25 mouse cellular contexts compared by ENCODE assay signal in the genomic region with DNA sequence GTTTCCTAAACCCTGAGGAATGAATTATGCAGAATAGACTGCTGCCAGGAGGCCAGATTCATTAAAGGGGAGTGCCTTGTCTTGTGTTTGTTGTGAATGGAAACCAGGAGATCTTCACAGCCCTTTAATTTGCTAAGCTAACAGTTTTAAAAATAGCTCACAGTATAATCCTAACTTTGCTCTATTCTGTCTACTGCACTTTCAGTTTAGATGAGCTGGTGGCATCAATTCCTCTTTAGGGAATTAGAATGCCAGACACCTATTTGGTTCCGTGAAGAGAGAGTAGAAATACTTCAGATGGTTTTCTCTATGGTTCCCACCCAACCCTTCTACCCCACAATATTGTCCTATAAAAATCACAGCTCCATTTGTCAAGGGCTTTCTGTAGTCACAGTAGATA.
DNase-seq lines count a peak whose midpoint lies in the region; ATAC-seq and TF ChIP-seq lines count a peak whose summit lies in the region.
"Had no signal": no experiment of that assay in that cellular context is flagged by ENCODE, and none has a peak within 500 bp of the region (broad histone marks: within the 10 kb centered on the region; RNA-seq: fewer than 3 reads in every experiment).

No protein-coding gene starts in this region.

- 85% methylated on average over 1 of the region's 1 CpGs for WGBS in lung, postnatal 0 days

- intact Hi-C loops in gastrocnemius, adult 2 months (cut with DNase I): no loop called here
- intact Hi-C loops in gastrocnemius, postnatal 36 days (cut with DNase I): no loop called here

- TF ChIP-seq EP300 in lung, postnatal 0 days (IDR thresholded peaks at IDR 0.05): no peak
- 0 out of 2 replicates have a peak, but pooled peaks have one; percentile 13 for TF ChIP-seq EP300 in CH12.LX (IDR thresholded peaks at IDR 0.05; ENCODE audit: low read length)

- no peak for TF ChIP-seq CTCF in gastrocnemius, adult 2 months (IDR thresholded peaks at IDR 0.05)
- TF ChIP-seq CTCF in lung, postnatal 0 days (IDR thresholded peaks at IDR 0.05): no peak
- TF ChIP-seq CTCF in CH12.LX (conservative IDR thresholded peaks at IDR 0.05 in 1 of 2, IDR thresholded peaks at IDR 0.05 in 1 of 2; ENCODE audit: low read depth in 2 of 2, low read length in 2 of 2): no peak

- H3K9ac ChIP-seq in lung, postnatal 0 days (replicated peaks; ENCODE audit: low read depth): no peak overlapping the region
- peak overlapping the region; percentile 60 for H3K9ac ChIP-seq in CH12.LX (ENCODE audit: insufficient read depth, low read depth)
- H3K9ac ChIP-seq: embryonic facial prominence, embryonic 13.5 days; embryonic facial prominence, embryonic 15.5 days; forebrain, embryonic 12.5 days had no signal

- TF ChIP-seq RAD21 in CH12.LX (IDR thresholded peaks at IDR 0.05; ENCODE audit: low read depth, low read length): no peak

- ATAC-seq in lung, postnatal 0 days: no peak
- ATAC-seq: CD4-positive, CD25-positive, alpha-beta regulatory T cell, adult 4 months; forebrain, embryonic 14.5 days; forebrain, embryonic 16.5 days had no signal

- no peaks in the 10 kb centered on the region for H3K27me3 ChIP-seq in lung, postnatal 0 days (replicated peaks; ENCODE audit: insufficient read depth, low read length)
- no peaks in the 10 kb centered on the region for H3K27me3 ChIP-seq in CH12.LX (replicated peaks)
- H3K27me3 ChIP-seq: embryonic facial prominence, embryonic 13.5 days; embryonic facial prominence, embryonic 15.5 days; forebrain, embryonic 12.5 days had no signal

- peaks cover 21% of the 10 kb centered on the region for H3K79me2 ChIP-seq in CH12.LX (replicated peaks; ENCODE audit: control insufficient read depth, extremely low read depth, insufficient read depth, poor library complexity, severe bottlenecking)

- no peaks in the 10 kb centered on the region for H3K9me3 ChIP-seq in lung, postnatal 0 days (ENCODE audit: low read length)
- H3K9me3 ChIP-seq in CH12.LX (replicated peaks; ENCODE audit: low read length): no peaks in the 10 kb centered on the region
- H3K9me3 ChIP-seq: embryonic facial prominence, embryonic 13.5 days; embryonic facial prominence, embryonic 15.5 days; forebrain, embryonic 10.5 days; forebrain, embryonic 12.5 days had no signal

- no peak for TF ChIP-seq POLR2A in CH12.LX (IDR thresholded peaks at IDR 0.05; ENCODE audit: low read depth, low read length)

- H3K4me3 ChIP-seq in gastrocnemius, adult 2 months: peak overlapping the region; percentile 53; the same call in 1 of the 2 replicates
- H3K4me3 ChIP-seq in lung, postnatal 0 days (ENCODE audit: low read depth, low read length): no peak overlapping the region
- H3K4me3 ChIP-seq in CH12.LX (replicated peaks in 1 of 3; ENCODE audit: low read depth in 2 of 3, low read length in 2 of 3, poor library complexity in 1 of 3): no peak overlapping the region
- H3K4me3 ChIP-seq: embryonic facial prominence, embryonic 13.5 days; embryonic facial prominence, embryonic 15.5 days; erythroblast, embryonic 14.5 days; forebrain, embryonic 10.5 days; forebrain, embryonic 12.5 days had no signal

- in situ Hi-C loops in CH12.LX (cut with MboI; ENCODE audit: low pct_ligation_motif_present, low pct_unique_long_range_greater_than_20kb, low sequenced_read_pairs): loop anchor here (25.0 kb wide), 1 partner anchor 148 kb away; no protein-coding TSS in a partner anchor

- peak overlapping the region; percentile 73 for H3K27ac ChIP-seq in gastrocnemius, adult 2 months
- H3K27ac ChIP-seq in lung, postnatal 0 days (ENCODE audit: low read length): no peak overlapping the region
- no peak overlapping the region for H3K27ac ChIP-seq in CH12.LX (ENCODE audit: insufficient read depth, low read depth)
- H3K27ac ChIP-seq: embryonic facial prominence, embryonic 13.5 days; forebrain, embryonic 10.5 days; forebrain, embryonic 12.5 days had no signal

- peaks cover 4% of the 10 kb centered on the region; the same call in 1 of the 2 replicates for H3K4me1 ChIP-seq in lung, postnatal 0 days (ENCODE audit: insufficient read depth, low read depth, low read length)
- H3K4me1 ChIP-seq in CH12.LX (ENCODE audit: control insufficient read depth in 1 of 2, insufficient read depth in 2 of 2): peaks cover 16 to 69% of the 10 kb centered on the region in 2 experiments

- H3K36me3 ChIP-seq in lung, postnatal 0 days (ENCODE audit: insufficient read depth, low read length): no peaks in the 10 kb centered on the region
- H3K36me3 ChIP-seq in CH12.LX (replicated peaks in 1 of 2; ENCODE audit: control insufficient read depth in 1 of 2, insufficient read depth in 1 of 2, low read length in 1 of 2): peaks cover 0 to 5% of the 10 kb centered on the region in 2 experiments
- H3K36me3 ChIP-seq: embryonic facial prominence, embryonic 13.5 days; embryonic facial prominence, embryonic 15.5 days; forebrain, embryonic 10.5 days; forebrain, embryonic 12.5 days had no signal

- dilution Hi-C loops in CH12.LX (cut with MboI; ENCODE audit: extremely low pct_ligation_motif_present, extremely low pct_unique_long_range_greater_than_20kb, low sequenced_read_pairs): no loop called here

- DNase-seq in gastrocnemius, adult 2 months: no peak
- no peak for DNase-seq in gastrocnemius, postnatal 36 days
- DNase-seq in lung, postnatal 0 days (ENCODE audit: low spot score): peak; percentile 16
- DNase-seq in lung, adult 18-20 months: no peak
- no peak for DNase-seq in CH12.LX (ENCODE audit: extremely low read depth)
- no peak for DNase-seq in testis, postnatal 14 days (ENCODE audit: low spot score)
- DNase-seq: adrenal gland, adult 2 months; adrenal gland, postnatal 10 days; adrenal gland, postnatal 25 days; B cell, adult 2 months; cerebellum, adult 11 months; cerebellum, adult 18-20 months; cerebellum, adult 8-10 months; cerebellum, adult 9-11 months; cerebellum, postnatal 14 days; cerebellum, postnatal 36 days; embryo, embryonic 11 days had no signal

- H3K4me2 ChIP-seq in lung, postnatal 0 days (replicated peaks; ENCODE audit: low read depth, low read length): no peak overlapping the region
- peak overlapping the region; percentile 74 for H3K4me2 ChIP-seq in CH12.LX (ENCODE audit: insufficient read depth, low read depth, poor library complexity, severe bottlenecking)
- H3K4me2 ChIP-seq: embryonic facial prominence, embryonic 13.5 days; embryonic facial prominence, embryonic 15.5 days; forebrain, embryonic 12.5 days had no signal

TF ChIP-seq in CH12.LX, 34 proteins besides CTCF, POLR2A, EP300 and RAD21:
- no peak for TF ChIP-seq HCFC1 (IDR thresholded peaks at IDR 0.05; ENCODE audit: low read depth, low read length)
- TF ChIP-seq USF1 (IDR thresholded peaks at IDR 0.05; ENCODE audit: low read depth, low read length): no peak
- 0 out of 2 replicates have a peak, but pooled peaks have one; percentile 55 for TF ChIP-seq MAFK (IDR thresholded peaks at IDR 0.05; ENCODE audit: insufficient replicate concordance, low read length)
- peak; percentile 75; the same call in 1 of the 2 replicates for TF ChIP-seq MEF2A (IDR thresholded peaks at IDR 0.05; ENCODE audit: borderline replicate concordance, low read depth, low read length)
- TF ChIP-seq UBTF (IDR thresholded peaks at IDR 0.05; ENCODE audit: low read depth, low read length): no peak
- 0 out of 2 replicates have a peak, but pooled peaks have one; percentile 38 for TF ChIP-seq IRF4 (IDR thresholded peaks at IDR 0.05; ENCODE audit: low read depth, low read length)
- no peak for TF ChIP-seq JUN (IDR thresholded peaks at IDR 0.05; ENCODE audit: insufficient read depth, low read depth, low read length)
TF ChIP-seq in CH12.LX: peak in this region for 3.
